Mouse (Mus musculus): Measurements from ENCODE around the gene Qpctl.
"Not testable (repeated sequence)": the region's sequence is repeated elsewhere in the genome, so short reads cannot be mapped to it uniquely, and the experiment has no call there.

DNA sequence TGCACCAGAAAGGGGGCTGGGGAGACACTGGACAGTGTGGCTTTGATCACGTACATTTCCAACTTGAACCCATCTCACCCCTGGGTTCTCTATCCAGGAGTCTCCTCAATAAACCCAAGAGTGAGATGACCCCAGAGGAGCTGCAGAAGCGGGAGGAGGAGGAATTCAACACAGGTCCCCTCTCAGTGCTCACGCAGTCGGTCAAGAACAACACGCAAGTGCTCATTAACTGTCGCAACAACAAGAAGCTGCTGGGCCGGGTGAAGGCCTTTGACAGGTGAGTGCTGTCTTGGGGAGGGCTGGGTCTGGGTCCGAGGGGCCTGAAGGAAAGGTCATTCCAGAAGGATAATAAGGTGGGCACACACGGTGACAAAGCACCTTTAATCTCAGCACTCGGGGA lies 2.0 kb upstream of the Qpctl start:
- TF ChIP-seq CTCF, POLR2A (IDR thresholded peaks at IDR 0.05; ENCODE audit: insufficient read depth, low read depth, low read length): not testable (repeated sequence)
